Mouse (Mus musculus): ENCODE data around the gene S100a5.
A peak's percentile ranks its signal among the peaks of the same experiment; 100 is the strongest.

The S100a5 gene

DNA sequence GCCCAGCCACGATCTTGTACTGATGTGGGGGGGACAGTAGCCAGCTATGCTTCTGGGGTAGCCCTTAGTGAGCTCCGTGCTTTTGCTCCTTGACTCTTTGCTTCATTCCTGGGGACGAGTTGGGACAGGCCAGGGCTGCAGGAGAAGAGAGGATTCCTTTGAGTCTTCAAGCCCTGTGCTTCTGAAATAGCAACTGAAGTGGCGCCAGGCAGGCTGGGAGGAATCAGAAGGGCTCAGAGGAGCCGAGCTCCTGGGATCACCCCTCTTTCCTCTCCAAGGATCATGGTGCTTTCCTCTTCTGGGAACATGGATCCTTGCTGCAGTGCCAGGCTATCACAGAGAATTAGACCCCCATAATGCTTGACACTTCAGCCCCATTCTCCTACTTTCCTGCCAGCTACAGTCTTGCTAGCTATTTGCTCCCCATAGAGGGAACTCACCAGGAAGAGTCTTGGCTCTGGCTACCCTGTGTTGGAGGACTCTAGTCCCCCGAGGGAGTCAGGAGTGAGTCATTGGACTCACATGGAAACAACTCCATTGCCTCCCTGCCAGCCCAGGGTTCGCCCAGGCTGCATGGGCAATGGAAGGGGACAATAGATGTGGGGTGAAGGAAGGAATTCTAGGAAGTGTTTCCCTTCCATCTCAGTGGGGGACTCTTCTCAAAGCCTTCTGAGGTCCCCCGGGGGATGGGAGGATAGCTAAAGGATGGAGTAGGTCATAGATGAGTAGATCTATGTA, 7.7 kb upstream of the S100a5 start:
- DNase-seq = no peak

DNA sequence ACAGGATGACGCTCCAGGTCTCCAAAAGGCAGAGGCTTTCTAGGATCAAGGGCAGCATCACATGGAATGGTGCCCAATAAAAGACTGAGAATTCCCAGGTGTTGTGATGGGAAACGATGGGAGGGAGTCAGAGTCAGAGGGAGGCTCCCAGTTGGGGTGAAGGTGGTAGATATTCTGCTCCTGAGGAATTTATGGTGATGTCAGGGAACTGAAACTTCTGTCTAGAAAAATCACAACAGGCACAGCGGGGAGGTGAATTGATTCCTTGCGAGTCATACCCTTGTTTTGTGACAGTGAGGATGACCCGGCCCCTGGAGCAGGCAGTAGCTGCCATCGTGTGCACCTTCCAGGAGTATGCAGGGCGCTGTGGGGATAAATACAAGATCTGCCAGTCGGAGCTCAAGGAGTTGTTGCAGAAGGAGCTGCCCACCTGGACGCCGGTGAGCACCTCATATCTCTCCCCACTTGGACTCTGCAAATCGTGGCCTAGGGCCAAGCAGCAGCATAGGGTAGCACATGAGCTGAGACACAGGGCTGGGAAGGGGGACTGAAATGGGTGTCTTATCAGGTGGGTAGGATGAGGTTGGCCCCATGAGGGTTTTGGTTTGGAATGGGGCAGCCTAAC, 6.7 kb upstream of the S100a5 start, which contains the start of gene Gm42674:
TSS of gene Gm42674 (plus strand) at position 419 of the 625 bp plus-strand sequence.
- no peak for DNase-seq

DNA sequence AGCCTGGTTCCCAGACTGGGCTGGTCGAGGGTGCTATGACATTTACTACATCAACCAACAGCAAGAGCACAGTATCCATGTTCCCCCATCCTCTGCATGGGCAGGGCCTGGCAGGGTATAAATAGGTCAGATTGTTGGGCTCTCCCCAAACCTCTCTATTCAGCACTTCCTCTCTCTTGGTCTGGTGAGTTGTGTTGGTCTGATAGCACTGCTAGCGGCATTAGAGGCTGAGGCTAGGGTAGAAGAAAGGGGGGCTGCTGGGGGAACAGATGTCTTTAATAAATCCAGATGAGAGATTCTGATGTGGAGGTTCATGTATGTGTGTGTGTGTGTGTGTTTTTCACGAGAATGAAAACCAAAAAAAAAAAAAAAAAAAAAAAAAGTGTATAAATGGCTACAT, 4.7 kb upstream of the S100a5 start, which contains the start of gene S100a4:
TSS of gene S100a4 (plus strand) at position 149 of the 400 bp plus-strand sequence.
- no peak for DNase-seq

DNA sequence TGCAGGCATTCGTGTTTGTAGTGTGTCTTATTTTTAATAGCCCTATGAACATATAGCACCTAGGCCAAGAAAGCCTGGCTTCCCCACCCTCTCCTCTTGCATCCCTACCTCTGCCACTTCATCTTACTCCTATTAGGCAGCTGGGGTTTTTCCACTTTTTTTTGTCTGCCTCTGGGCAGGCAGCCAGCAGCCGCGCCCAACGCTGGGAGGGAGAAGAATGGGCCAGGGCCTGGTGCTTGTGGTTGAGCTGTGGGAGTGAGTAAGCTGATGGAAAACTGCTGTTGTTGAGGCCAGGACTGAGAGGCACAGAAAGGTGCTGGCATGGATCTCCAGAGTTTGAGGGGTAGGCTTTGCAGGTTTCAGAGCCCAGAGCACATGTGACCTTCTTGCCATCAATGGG, 3.9 kb upstream of the S100a5 start:
- no peak for DNase-seq

GRCm38 (mm10) chr3:90605049-90605448, 3.3 kb upstream of the S100a5 start:
- no peak for DNase-seq

DNA sequence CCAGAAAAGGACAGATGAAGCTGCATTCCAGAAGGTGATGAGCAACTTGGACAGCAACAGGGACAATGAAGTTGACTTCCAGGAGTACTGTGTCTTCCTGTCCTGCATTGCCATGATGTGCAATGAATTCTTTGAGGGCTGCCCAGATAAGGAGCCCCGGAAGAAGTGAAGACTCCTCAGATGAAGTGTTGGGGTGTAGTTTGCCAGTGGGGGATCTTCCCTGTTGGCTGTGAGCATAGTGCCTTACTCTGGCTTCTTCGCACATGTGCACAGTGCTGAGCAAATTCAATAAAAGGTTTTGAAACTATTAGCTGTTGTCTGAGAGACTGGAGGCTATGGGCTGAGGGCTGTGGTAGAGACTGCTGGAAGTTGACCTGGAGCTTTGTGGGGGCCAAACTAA, 2.6 kb upstream of the S100a5 start:
- no peak for DNase-seq

GRCm38 (mm10) chr3:90606185-90606584, 2.1 kb upstream of the S100a5 start:
- DNase-seq = no peak

DNA sequence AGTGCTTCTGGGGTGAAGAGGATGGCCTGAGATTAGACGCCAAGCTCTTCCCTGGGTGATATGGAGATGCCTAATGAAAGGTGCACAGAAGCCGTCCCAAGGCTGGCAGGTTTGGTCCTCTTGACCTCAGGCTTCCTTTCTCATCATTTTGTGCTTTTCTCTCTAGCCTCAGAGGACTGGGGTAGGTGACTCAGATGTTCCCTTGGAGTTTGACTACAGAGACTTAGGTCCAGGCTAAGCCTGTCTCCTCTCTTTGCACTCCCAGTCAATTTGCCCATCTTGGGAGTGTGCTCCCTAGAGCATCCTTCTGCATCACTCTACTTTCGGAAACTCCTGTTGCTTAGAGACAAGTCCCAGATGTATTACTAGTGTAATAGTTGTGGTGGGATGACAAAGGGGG, 962 bp upstream of the S100a5 start:
- DNase-seq = no peak

GRCm38 (mm10) chr3:90609102-90609501, 779 bp downstream of the S100a5 start:
- no peak for DNase-seq

DNA sequence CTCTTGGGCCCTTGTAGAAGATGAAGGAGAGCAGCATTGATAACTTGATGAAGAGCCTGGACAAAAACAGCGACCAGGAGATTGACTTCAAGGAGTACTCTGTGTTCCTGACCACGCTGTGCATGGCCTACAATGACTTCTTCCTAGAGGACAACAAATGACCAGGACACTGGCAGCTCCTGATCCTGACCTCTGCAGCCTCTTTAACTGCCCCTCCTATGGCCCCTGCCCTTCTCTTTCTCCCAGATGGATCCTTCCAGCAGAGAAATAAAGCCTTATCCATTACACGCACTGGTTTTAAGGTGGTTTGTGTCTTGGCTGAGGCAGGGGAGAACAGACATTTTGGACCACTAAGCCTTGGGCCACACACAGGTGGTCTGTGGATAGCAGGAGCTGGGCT, 3.2 kb downstream of the S100a5 start:
- DNase-seq = no peak

GRCm38 (mm10) chr3:90612061-90612460, 3.7 kb downstream of the S100a5 start:
- no peak for DNase-seq

DNA sequence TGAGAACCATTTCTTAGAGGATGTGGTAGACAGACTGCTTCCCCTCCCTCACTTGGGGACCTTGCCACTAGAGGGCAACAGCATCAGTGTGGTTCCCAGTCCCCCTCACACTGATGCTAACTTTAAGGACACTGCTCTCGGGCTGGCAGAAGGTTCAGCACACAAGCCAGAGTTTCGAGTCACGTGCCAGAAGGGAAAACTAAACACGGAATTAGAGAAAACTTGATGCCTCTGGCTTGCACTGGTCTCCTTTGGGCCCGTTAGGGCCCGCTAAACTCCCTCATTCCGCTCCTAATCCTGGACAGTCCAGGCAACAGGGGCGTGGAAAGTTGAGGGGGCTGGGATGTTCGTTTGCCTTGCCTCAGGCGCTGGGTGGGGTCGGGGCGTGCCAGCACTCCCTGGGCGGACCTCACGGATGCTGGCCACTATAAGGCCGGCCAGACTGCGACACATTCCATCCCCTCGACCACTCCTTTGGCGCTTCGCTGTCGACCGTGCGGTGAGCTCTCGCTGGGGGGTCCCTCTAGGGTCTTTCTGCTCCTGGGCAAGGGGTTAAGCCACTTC, 4.5 kb downstream of the S100a5 start, which contains the start of gene S100a6:
TSS of gene S100a6 (plus strand) at position 155 of the 564 bp plus-strand sequence.
- DNase-seq = peak; percentile 88

DNA sequence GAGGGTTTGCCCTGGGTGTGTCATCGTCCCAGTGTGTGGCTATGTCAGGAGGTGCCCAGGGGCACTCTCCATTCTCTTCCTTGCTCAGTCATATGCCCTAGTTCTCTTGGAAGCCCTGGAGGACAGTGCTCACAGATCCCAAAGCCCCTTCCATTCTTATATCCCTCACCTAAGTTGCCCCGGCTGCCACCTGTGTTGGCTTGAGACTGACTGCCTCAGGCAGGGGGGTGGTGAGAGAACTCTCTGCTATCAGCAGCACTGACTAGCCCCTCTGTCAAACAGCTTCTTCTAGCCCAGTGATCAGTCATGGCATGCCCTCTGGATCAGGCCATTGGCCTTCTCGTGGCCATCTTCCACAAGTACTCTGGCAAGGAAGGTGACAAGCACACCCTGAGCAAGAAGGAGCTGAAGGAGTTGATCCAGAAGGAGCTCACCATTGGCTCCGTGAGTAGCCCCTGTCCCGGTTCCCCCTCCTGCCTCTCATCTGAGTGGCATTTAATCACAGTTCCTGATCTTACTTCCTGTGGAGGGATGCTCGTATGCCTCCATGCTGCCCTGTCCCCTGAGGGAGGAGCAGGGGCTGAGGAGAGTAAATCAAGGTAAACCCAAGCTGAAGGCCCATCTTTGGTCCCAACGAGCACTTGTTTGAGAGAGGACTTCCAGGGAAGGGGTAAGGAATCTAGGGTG, 5.3 kb downstream of the S100a5 start:
- DNase-seq = no peak

- DNase-seq = no peak
Observed at GRCm38 (mm10) chr3:90614148-90614530, 5.8 kb downstream of the S100a5 start.

DNA sequence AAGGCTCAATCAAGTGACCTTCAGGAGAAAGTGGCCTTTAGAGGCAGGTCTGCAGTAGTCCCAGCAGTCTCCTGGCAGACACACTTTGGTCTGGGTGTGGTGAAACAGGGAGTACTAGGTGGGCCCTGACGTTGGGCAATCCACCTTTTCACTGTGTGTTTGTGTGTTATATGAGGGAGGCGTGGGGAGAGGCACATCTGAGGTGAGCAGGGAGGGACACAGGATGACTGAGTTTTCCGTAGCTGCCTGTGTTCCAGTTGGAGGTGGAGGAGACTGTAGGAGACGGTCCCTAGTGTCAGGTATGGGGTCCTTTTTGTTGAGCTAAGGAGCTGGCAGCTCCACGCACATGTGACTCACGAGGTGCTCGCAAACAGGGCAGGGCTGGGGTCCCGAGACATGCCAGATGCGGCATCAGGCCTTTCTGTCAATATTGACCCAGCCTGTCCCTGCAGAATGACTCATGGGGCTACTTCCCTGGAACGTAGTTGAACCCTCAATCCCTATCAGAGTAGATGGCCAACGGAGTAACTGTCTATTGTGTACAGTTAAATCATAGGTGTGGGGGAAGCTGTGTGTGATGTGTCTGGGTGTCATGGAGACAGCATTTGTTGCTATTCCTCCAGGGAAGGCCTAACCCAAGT, 6.4 kb downstream of the S100a5 start:
- DNase-seq = no peak

DNA sequence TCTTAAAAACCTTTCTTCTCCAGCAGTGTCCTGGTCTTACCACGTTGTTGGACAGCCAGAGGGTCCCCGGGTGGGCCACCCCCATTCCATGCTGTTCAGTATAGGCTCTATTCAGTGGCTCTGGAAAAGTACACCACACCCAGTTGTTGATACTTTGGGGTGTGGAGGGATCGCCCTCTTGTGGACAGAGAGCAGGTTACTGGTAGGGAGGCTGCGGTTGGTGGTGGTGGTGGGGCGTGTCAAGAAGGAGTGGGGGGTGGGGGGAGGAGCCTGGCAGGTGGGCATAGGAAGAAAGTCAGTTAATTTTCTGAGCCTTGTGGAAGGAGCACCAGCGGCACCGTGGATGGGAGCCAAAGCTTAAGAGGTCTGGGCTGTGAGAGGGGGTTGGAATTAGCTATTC, 7.1 kb downstream of the S100a5 start:
- DNase-seq = peak; percentile 85

DNA sequence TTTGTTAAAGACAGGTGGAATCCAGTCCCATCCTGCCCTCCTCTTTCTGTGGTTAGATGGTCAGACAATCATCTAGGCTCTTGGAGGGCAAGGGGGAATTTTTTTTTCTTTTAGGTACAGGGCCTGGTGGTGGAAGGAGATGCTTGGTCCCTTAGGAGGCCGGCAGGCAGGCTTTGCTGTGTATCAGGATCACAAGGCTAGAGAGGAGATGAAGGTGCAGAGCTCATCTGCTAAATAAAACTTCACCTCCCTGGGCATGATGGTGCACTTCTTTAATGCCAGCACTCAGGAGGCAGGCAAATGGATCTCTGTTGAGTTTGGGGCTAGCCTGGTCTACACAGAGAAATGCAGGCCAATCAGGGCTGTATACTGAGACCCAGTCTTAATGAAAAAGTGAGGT, 7.6 kb downstream of the S100a5 start:
- no peak for DNase-seq

- no peak for DNase-seq
Observed at GRCm38 (mm10) chr3:90617586-90617985, 9.3 kb downstream of the S100a5 start.

GRCm38 (mm10) chr3:90621552-90621951, 13.2 kb downstream of the S100a5 start:
- DNase-seq = no peak

DNA sequence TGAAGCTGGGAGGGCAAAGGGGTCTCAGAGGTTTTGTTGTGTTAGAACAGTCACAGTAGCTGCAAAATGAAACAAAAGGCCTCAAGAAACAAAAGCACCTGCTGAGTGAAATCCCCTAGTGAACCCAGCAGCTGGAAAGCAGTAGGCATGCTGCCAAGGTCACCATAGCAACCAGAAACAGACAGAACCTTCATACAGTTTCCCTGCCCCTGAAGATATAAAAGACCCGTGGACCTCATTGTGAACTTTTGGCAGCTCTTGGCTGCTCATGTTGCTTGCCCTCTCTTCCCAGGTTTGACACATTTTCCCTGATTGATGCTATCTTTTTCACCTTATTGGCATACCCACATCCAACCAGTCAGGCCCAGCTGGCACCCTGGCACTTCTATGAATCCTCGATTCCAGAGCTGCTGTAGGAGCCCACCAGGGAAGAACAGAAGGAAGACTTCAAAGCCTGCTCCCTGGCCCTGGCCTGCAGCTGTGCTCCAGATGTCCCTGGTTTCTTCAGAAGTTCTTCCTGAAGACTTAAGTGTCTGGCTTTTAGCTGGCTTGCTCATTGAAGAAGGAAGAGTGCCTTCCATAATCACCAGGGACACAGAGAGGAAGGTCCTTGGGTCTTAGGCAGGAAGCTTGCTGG, 15.2 kb downstream of the S100a5 start:
- peak; percentile 58 for DNase-seq

GRCm38 (mm10) chr3:90625496-90625895, 17.2 kb downstream of the S100a5 start:
- no peak for DNase-seq

DNA sequence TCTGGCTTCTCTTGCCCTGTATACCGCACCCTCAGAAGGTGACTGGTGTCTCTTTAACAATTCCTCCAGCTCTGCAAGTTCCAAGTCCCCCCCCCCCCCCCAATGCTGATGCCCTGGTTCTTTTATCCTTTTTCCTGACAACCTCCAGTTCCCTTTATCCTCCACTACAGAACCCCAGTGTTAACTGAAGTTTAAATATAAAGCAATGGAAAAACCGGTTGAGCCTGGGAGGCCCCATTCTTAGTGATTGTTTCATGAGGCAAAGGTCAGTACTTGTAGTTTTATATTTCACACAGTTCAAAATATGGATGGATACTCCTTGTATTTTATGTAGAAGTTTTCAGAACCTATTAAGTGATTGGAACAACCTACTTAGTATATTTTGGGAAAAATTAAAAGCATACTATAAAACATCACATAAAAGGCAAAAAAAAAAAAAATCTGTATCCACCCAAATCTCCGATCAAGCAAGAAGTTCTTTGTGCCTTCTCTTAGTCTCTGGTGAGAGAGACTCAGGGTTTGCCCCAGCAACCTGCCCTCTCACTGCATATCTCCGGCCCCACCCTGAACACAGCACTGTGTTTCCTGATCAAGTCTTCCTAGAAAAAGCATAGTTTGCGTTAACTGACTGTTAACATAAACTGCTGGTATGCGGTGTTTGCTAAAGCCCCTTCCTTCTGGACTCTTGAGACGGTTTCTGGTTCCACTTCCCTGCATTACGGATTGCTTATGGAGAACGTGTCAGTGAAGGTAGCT, 18.1 kb downstream of the S100a5 start:
- DNase-seq = no peak
